Mouse (Mus musculus) megakaryocyte, embryonic 14.5 days (primary cell): Measurements from ENCODE around the gene Ap1b1. TPM values are rescaled to one million over a fixed set of nuclear protein-coding genes. Genes with fewer than 3 reads are reported as not detected.

Source experiments
- H3K27me3 ChIP-seq: replicated peaks from 2 replicates; pipeline ENCODE3; 2012; ENCODE audit warnings: inconsistent platforms
- H3K36me3 ChIP-seq: replicated peaks from 2 replicates; pipeline ENCODE3; 2012; ENCODE audit warnings: low read length, inconsistent platforms, mixed read lengths
- H3K4me1 ChIP-seq: 2 replicates; pipeline ENCODE4 v1.6.1; 2012; ENCODE audit warnings: inconsistent platforms
- H3K4me3 ChIP-seq: replicated peaks from 2 replicates; pipeline ENCODE3; 2012; ENCODE audit warnings: moderate library complexity, mild to moderate bottlenecking, inconsistent platforms
- H3K9me3 ChIP-seq: 2 replicates; pipeline ENCODE4 v1.6.1; 2012; ENCODE audit warnings: inconsistent platforms
- FLI1 ChIP-seq: IDR thresholded peaks from 2 replicates; pipeline ENCODE4 v1.6.1; 2012; ENCODE audit warnings: low read length, inconsistent platforms, mixed read lengths
- GATA1 ChIP-seq: IDR thresholded peaks from 3 replicates; pipeline ENCODE4 v1.6.1; 2012; ENCODE audit warnings: mixed read lengths, low read length, inconsistent platforms, borderline replicate concordance
- polyA plus RNA-seq: library from polyadenylated mRNA; stranded (reverse); fragments of >175 nt; gene quantifications from 2 replicates; pipeline ENCODE4 v1.2.3, GENCODE M21; 2012; ENCODE audit warnings: low replicate concordance; ENCODE audit not compliant: insufficient read depth

Ap1b1 gene
- polyA plus RNA-seq, 1 experiment: 57.8 TPM

- TF ChIP-seq FLI1 (no peak), GATA1 (no peak)
- Histone ChIP-seq H3K36me3 (no peaks in the 10 kb centered on the region), H3K4me1 (peaks cover 91% of the 10 kb centered on the region), H3K4me3 (no peak overlapping the region), H3K27me3 (no peaks in the 10 kb centered on the region), H3K9me3 (no peaks in the 10 kb centered on the region)
These were observed 20.3 kb upstream of the Ap1b1 start for GRCm38 (mm10) chr11:4966325-4966724.

- no peaks in the 10 kb centered on the region for H3K27me3 ChIP-seq
- no peaks in the 10 kb centered on the region for H3K9me3 ChIP-seq
- TF ChIP-seq GATA1 (no peak), FLI1 (no peak)
- peak overlapping the region; percentile 82 for H3K4me3 ChIP-seq
- H3K36me3 ChIP-seq: no peaks in the 10 kb centered on the region
- peaks cover 85% of the 10 kb centered on the region for H3K4me1 ChIP-seq
These were observed 19.7 kb upstream of the Ap1b1 start for GRCm38 (mm10) chr11:4966888-4967287.

- Histone ChIP-seq H3K27me3 (no peaks in the 10 kb centered on the region), H3K4me1 (peaks cover 83% of the 10 kb centered on the region), H3K36me3 (no peaks in the 10 kb centered on the region), H3K9me3 (no peaks in the 10 kb centered on the region), H3K4me3 (peak overlapping the region; percentile 42)
- TF ChIP-seq FLI1: no peak
- no peak; the same call in 2 of the 3 replicates for TF ChIP-seq GATA1
These were observed 19.1 kb upstream of the Ap1b1 start for GRCm38 (mm10) chr11:4967549-4967948.

GRCm38 (mm10) chr11:4968376-4968775 lies 18.2 kb upstream of the Ap1b1 start:
- TF ChIP-seq FLI1 (no peak), GATA1 (no peak)
- no peak overlapping the region for H3K4me3 ChIP-seq
- no peaks in the 10 kb centered on the region for H3K27me3 ChIP-seq
- no peaks in the 10 kb centered on the region for H3K9me3 ChIP-seq
- H3K36me3 ChIP-seq: no peaks in the 10 kb centered on the region
- H3K4me1 ChIP-seq: peaks cover 83% of the 10 kb centered on the region

- Histone ChIP-seq H3K9me3 (no peaks in the 10 kb centered on the region), H3K36me3 (no peaks in the 10 kb centered on the region), H3K4me1 (peaks cover 69% of the 10 kb centered on the region), H3K4me3 (peak overlapping the region; percentile 46), H3K27me3 (peaks cover 9% of the 10 kb centered on the region)
- TF ChIP-seq GATA1: no peak
- TF ChIP-seq FLI1: no peak
These were observed 13.4 kb upstream of the Ap1b1 start for GRCm38 (mm10) chr11:4972967-4973870.

GRCm38 (mm10) chr11:4973871-4974256 lies 12.8 kb upstream of the Ap1b1 start:
- H3K9me3 ChIP-seq: no peaks in the 10 kb centered on the region
- H3K4me1 ChIP-seq: peaks cover 63% of the 10 kb centered on the region
- no peak overlapping the region for H3K4me3 ChIP-seq
- TF ChIP-seq FLI1 (no peak), GATA1 (no peak)
- H3K36me3 ChIP-seq: no peaks in the 10 kb centered on the region
- peaks cover 12% of the 10 kb centered on the region for H3K27me3 ChIP-seq

- H3K4me3 ChIP-seq: peak overlapping the region; percentile 85
- no peaks in the 10 kb centered on the region for H3K9me3 ChIP-seq
- TF ChIP-seq FLI1: no peak
- no peak for TF ChIP-seq GATA1
These were observed 12.1 kb upstream of the Ap1b1 start for GRCm38 (mm10) chr11:4974376-4975122.

GRCm38 (mm10) chr11:4975623-4976022 lies 11.0 kb upstream of the Ap1b1 start:
- no peaks in the 10 kb centered on the region for H3K9me3 ChIP-seq
- peaks cover 45% of the 10 kb centered on the region for H3K4me1 ChIP-seq
- TF ChIP-seq GATA1 (no peak), FLI1 (no peak)
- H3K36me3 ChIP-seq: no peaks in the 10 kb centered on the region
- peaks cover 15% of the 10 kb centered on the region for H3K27me3 ChIP-seq
- H3K4me3 ChIP-seq: peak overlapping the region; percentile 86

More at GRCm38 (mm10) chr11:4974376-4975122, 12.1 kb upstream of the Ap1b1 start:
- H3K27me3 ChIP-seq: peaks cover 12% of the 10 kb centered on the region
- H3K36me3 ChIP-seq: no peaks in the 10 kb centered on the region
- peaks cover 56% of the 10 kb centered on the region for H3K4me1 ChIP-seq

- no peak overlapping the region for H3K4me3 ChIP-seq
- peaks cover 3% of the 10 kb centered on the region for H3K36me3 ChIP-seq
- peaks cover 40% of the 10 kb centered on the region for H3K4me1 ChIP-seq
- peaks cover 13% of the 10 kb centered on the region for H3K27me3 ChIP-seq
- TF ChIP-seq FLI1: no peak
- TF ChIP-seq GATA1: no peak
- no peaks in the 10 kb centered on the region for H3K9me3 ChIP-seq
These were observed 3.6 kb upstream of the Ap1b1 start for GRCm38 (mm10) chr11:4983010-4983409.

GRCm38 (mm10) chr11:4983538-4983937 lies 3.1 kb upstream of the Ap1b1 start:
- peaks cover 45% of the 10 kb centered on the region for H3K4me1 ChIP-seq
- TF ChIP-seq GATA1 (no peak), FLI1 (no peak)

More at GRCm38 (mm10) chr11:4983538-4983937, 3.1 kb upstream of the Ap1b1 start:
- H3K4me3 ChIP-seq: no peak overlapping the region
- no peaks in the 10 kb centered on the region for H3K9me3 ChIP-seq
- H3K36me3 ChIP-seq: peaks cover 7% of the 10 kb centered on the region
- H3K27me3 ChIP-seq: peaks cover 11% of the 10 kb centered on the region
